Mouse (Mus musculus): Measurements from ENCODE around the gene Fer. TPM values are rescaled to one million over a fixed set of nuclear protein-coding genes. Genes with fewer than 3 reads are reported as not detected.

The Fer gene
- polyA plus RNA-seq, 1 experiment from 2014 or later: 33.2 TPM

DNA sequence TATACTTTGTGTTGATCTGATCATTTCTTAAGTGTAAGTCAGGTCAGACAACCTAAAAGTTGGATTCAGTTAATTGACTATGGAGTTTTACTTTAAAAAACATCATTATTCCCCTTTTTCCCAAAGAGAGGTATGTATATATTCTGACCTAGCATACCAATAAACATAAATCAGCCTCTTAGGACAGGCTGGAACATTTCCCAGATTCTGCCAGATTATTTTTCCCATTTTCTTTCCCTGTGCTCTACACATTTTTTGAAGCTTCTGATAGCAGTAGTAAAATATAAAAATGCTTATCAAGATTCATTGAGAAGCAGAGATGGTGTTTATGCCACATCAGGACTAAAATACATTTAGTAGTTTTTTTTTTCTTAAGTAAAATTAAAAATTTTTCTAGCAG lies 27.7 kb downstream of the Fer start:
- Histone ChIP-seq H3K4me1 (ENCODE audit: control insufficient read depth, insufficient read depth, low read length) (no peaks in the 10 kb centered on the region), H3K4me2 (no peak overlapping the region), H3K36me3 (ENCODE audit: control insufficient read depth, insufficient read depth, low read length) (no peaks in the 10 kb centered on the region), H3K27me3 (ENCODE audit: control insufficient read depth, insufficient read depth, low read length) (no peaks in the 10 kb centered on the region), H3K27ac (ENCODE audit: low read depth, low read length) (no peak overlapping the region), H3K9ac (ENCODE audit: low read length) (no peak overlapping the region), H3K9me3 (ENCODE audit: control insufficient read depth, low read length) (no peaks in the 10 kb centered on the region), H3K4me3 (ENCODE audit: low read depth, low read length) (no peak overlapping the region)
- ATAC-seq (ENCODE audit: low FRiP score): no peak
- no peak for DNase-seq (ENCODE audit: low spot score, missing footprints)

- Histone ChIP-seq H3K4me3 (ENCODE audit: low read depth, low read length) (no peak overlapping the region), H3K4me2 (no peak overlapping the region), H3K4me1 (ENCODE audit: control insufficient read depth, insufficient read depth, low read length) (no peaks in the 10 kb centered on the region), H3K36me3 (ENCODE audit: control insufficient read depth, insufficient read depth, low read length) (no peaks in the 10 kb centered on the region), H3K9ac (ENCODE audit: low read length) (no peak overlapping the region), H3K9me3 (ENCODE audit: control insufficient read depth, low read length) (no peaks in the 10 kb centered on the region), H3K27me3 (ENCODE audit: control insufficient read depth, insufficient read depth, low read length) (no peaks in the 10 kb centered on the region), H3K27ac (ENCODE audit: low read depth, low read length) (no peak overlapping the region)
- no peak for ATAC-seq (ENCODE audit: low FRiP score)
- 91% methylated on average over 3 of the region's 3 CpGs for WGBS
- DNase-seq (ENCODE audit: low spot score, missing footprints): no peak
Observed at GRCm38 (mm10) chr17:63895829-63896228, 33.0 kb downstream of the Fer start.

DNA sequence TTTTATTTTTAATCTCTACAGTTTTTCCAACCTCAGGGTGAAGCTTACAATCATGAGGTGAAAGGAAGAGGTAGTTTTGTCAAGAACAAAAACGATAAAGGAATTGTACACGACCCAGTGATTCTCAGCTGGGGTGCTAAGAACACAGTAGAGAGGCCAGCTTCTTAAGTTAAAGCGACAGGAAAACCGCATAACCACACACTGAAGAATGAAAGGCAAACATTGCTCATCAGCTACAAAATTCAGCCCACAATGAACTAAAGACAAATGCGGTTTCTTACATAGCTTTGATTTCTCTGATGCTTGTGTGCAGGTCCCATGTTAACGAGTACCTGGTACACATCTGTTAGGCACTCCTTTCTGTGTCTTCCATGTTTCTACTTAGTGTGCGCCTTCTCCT lies 34.2 kb downstream of the Fer start:
- DNase-seq (ENCODE audit: low spot score, missing footprints) (no peak), ATAC-seq (ENCODE audit: low FRiP score) (no peak)
- H3K9ac ChIP-seq (ENCODE audit: low read length): no peak overlapping the region
- 81% methylated on average over 7 of the region's 7 CpGs for WGBS
- no peaks in the 10 kb centered on the region for H3K36me3 ChIP-seq (ENCODE audit: control insufficient read depth, insufficient read depth, low read length)
- no peak overlapping the region for H3K4me3 ChIP-seq (ENCODE audit: low read depth, low read length)
- H3K27ac ChIP-seq (ENCODE audit: low read depth, low read length): no peak overlapping the region
- H3K27me3 ChIP-seq (ENCODE audit: control insufficient read depth, insufficient read depth, low read length): no peaks in the 10 kb centered on the region
- no peaks in the 10 kb centered on the region for H3K9me3 ChIP-seq (ENCODE audit: control insufficient read depth, low read length)
- no peaks in the 10 kb centered on the region for H3K4me1 ChIP-seq (ENCODE audit: control insufficient read depth, insufficient read depth, low read length)
- H3K4me2 ChIP-seq: no peak overlapping the region

- DNase-seq (ENCODE audit: low spot score, missing footprints) (no peak), ATAC-seq (ENCODE audit: low FRiP score) (no peak)
- no peaks in the 10 kb centered on the region for H3K36me3 ChIP-seq (ENCODE audit: control insufficient read depth, insufficient read depth, low read length)
- WGBS: 93% methylated on average over 4 of the region's 4 CpGs
- H3K4me2 ChIP-seq: no peak overlapping the region
- H3K4me3 ChIP-seq (ENCODE audit: low read depth, low read length): no peak overlapping the region
- H3K4me1 ChIP-seq (ENCODE audit: control insufficient read depth, insufficient read depth, low read length): no peaks in the 10 kb centered on the region
- H3K9ac ChIP-seq (ENCODE audit: low read length): no peak overlapping the region
- no peaks in the 10 kb centered on the region for H3K9me3 ChIP-seq (ENCODE audit: control insufficient read depth, low read length)
- no peak overlapping the region for H3K27ac ChIP-seq (ENCODE audit: low read depth, low read length)
- no peaks in the 10 kb centered on the region for H3K27me3 ChIP-seq (ENCODE audit: control insufficient read depth, insufficient read depth, low read length)
Observed at GRCm38 (mm10) chr17:63909297-63909696, 46.4 kb downstream of the Fer start.

DNA sequence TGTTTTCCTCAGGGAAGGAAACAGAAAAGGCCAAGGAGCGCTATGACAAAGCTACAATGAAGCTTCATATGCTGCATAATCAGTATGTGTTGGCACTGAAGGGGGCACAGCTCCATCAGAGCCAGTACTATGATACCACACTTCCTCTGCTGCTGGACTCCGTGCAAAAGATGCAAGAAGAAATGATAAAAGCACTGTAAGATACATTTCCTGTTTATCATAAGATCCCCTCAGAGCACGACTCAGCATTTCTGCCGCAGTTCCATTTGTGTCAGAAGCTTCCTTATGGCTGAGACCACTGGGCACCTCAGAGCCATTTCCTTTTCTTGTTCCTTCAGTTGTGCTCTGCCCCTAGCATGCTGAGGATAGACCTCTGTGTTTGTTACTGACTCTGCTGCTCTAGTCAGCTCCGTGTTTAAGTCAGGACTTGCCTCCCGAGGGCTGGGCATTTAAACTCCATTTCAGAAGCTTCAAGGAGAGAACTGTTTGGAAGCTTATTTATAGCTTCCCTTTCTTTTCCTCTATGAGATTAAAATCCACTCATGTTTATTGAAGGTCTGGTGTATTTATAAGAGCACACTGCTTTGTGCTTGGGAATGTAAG lies 58.8 kb downstream of the Fer start:
- 79% methylated on average over 6 of the region's 6 CpGs for WGBS
- Histone ChIP-seq H3K4me2 (no peak overlapping the region), H3K4me3 (ENCODE audit: low read depth, low read length) (no peak overlapping the region), H3K27ac (ENCODE audit: low read depth, low read length) (no peak overlapping the region), H3K36me3 (ENCODE audit: control insufficient read depth, insufficient read depth, low read length) (no peaks in the 10 kb centered on the region), H3K4me1 (ENCODE audit: control insufficient read depth, insufficient read depth, low read length) (no peaks in the 10 kb centered on the region), H3K27me3 (ENCODE audit: control insufficient read depth, insufficient read depth, low read length) (no peaks in the 10 kb centered on the region), H3K9me3 (ENCODE audit: control insufficient read depth, low read length) (no peaks in the 10 kb centered on the region), H3K9ac (ENCODE audit: low read length) (no peak overlapping the region)
- ATAC-seq (ENCODE audit: low FRiP score) (no peak), DNase-seq (ENCODE audit: low spot score, missing footprints) (no peak)

- H3K27me3 ChIP-seq (ENCODE audit: control insufficient read depth, insufficient read depth, low read length): no peaks in the 10 kb centered on the region
- H3K4me2 ChIP-seq: no peak overlapping the region
- no peaks in the 10 kb centered on the region for H3K4me1 ChIP-seq (ENCODE audit: control insufficient read depth, insufficient read depth, low read length)
- H3K27ac ChIP-seq (ENCODE audit: low read depth, low read length): no peak overlapping the region
- H3K9ac ChIP-seq (ENCODE audit: low read length): no peak overlapping the region
- no peak overlapping the region for H3K4me3 ChIP-seq (ENCODE audit: low read depth, low read length)
- ATAC-seq (ENCODE audit: low FRiP score): no peak
- DNase-seq (ENCODE audit: low spot score, missing footprints): no peak
- no peaks in the 10 kb centered on the region for H3K9me3 ChIP-seq (ENCODE audit: control insufficient read depth, low read length)
- WGBS: 85% methylated on average over 3 of the region's 3 CpGs
- H3K36me3 ChIP-seq (ENCODE audit: control insufficient read depth, insufficient read depth, low read length): no peaks in the 10 kb centered on the region
Observed at GRCm38 (mm10) chr17:63925581-63925980, 62.7 kb downstream of the Fer start.

- ATAC-seq (ENCODE audit: low FRiP score) (no peak), DNase-seq (ENCODE audit: low spot score, missing footprints) (no peak)
- no peaks in the 10 kb centered on the region for H3K36me3 ChIP-seq (ENCODE audit: control insufficient read depth, insufficient read depth, low read length)
- no peak overlapping the region for H3K27ac ChIP-seq (ENCODE audit: low read depth, low read length)
- H3K4me2 ChIP-seq: no peak overlapping the region
- no peak overlapping the region for H3K4me3 ChIP-seq (ENCODE audit: low read depth, low read length)
- no peaks in the 10 kb centered on the region for H3K4me1 ChIP-seq (ENCODE audit: control insufficient read depth, insufficient read depth, low read length)
- H3K9me3 ChIP-seq (ENCODE audit: control insufficient read depth, low read length): no peaks in the 10 kb centered on the region
- no peaks in the 10 kb centered on the region for H3K27me3 ChIP-seq (ENCODE audit: control insufficient read depth, insufficient read depth, low read length)
- WGBS: 85% methylated on average over 4 of the region's 4 CpGs
- H3K9ac ChIP-seq (ENCODE audit: low read length): no peak overlapping the region
Observed at GRCm38 (mm10) chr17:63930634-63931033, 67.8 kb downstream of the Fer start.

DNA sequence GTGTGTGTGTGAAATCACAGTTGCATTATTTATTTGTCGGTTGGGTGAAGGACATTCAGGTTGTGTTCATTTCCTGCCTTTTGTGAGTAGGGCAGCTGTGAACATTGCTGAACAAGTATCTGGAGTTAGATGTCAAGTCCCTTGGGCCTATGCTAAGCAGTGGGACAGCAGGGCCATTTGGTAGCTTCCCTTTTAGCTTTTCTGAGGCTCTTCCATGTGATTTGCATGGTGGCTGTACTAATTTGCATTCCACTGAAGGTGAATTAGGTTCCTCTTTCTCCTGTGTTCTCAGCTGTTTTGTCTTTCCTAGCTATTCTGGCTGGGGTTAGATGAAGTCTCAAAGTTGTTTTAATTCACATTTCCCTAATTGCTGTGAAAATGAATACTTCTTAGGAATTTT lies 68.7 kb downstream of the Fer start:
- no peak for ATAC-seq (ENCODE audit: low FRiP score)
- Histone ChIP-seq H3K9ac (ENCODE audit: low read length) (no peak overlapping the region), H3K27me3 (ENCODE audit: control insufficient read depth, insufficient read depth, low read length) (no peaks in the 10 kb centered on the region), H3K4me2 (no peak overlapping the region), H3K9me3 (ENCODE audit: control insufficient read depth, low read length) (no peaks in the 10 kb centered on the region), H3K27ac (ENCODE audit: low read depth, low read length) (no peak overlapping the region), H3K36me3 (ENCODE audit: control insufficient read depth, insufficient read depth, low read length) (no peaks in the 10 kb centered on the region), H3K4me1 (ENCODE audit: control insufficient read depth, insufficient read depth, low read length) (no peaks in the 10 kb centered on the region), H3K4me3 (ENCODE audit: low read depth, low read length) (no peak overlapping the region)
- DNase-seq (ENCODE audit: low spot score, missing footprints): no peak
- WGBS: 79% methylated on average over 1 of the region's 1 CpGs

DNA sequence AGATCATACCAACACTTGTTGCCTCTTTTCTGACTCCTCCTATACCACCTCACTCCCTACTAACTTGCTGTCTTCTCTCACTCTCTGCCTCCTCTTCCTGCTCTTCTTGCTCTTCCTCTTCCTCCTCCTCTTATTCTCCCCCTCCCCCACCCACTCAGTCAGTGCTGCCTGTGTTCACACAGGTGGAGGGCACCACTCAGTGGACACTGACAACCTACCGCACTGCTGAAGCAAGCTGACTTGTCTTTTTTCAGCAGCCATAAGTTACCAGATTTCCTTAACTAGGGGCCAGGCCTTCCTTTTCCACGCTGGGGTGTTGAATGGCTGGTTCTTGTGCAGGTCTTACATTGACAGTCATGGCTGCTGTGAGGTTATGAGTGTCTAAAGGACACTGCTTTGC lies 72.5 kb downstream of the Fer start:
- whole genome bisulfite sequencing: 92% methylated on average over 2 of the region's 2 CpGs
- Histone ChIP-seq H3K9me3 (ENCODE audit: control insufficient read depth, low read length) (no peaks in the 10 kb centered on the region), H3K9ac (ENCODE audit: low read length) (no peak overlapping the region), H3K27ac (ENCODE audit: low read depth, low read length) (no peak overlapping the region), H3K4me2 (no peak overlapping the region), H3K4me1 (ENCODE audit: control insufficient read depth, insufficient read depth, low read length) (no peaks in the 10 kb centered on the region), H3K4me3 (ENCODE audit: low read depth, low read length) (no peak overlapping the region), H3K36me3 (ENCODE audit: control insufficient read depth, insufficient read depth, low read length) (no peaks in the 10 kb centered on the region), H3K27me3 (ENCODE audit: control insufficient read depth, insufficient read depth, low read length) (no peaks in the 10 kb centered on the region)
- ATAC-seq (ENCODE audit: low FRiP score) (no peak), DNase-seq (ENCODE audit: low spot score, missing footprints) (no peak)

DNA sequence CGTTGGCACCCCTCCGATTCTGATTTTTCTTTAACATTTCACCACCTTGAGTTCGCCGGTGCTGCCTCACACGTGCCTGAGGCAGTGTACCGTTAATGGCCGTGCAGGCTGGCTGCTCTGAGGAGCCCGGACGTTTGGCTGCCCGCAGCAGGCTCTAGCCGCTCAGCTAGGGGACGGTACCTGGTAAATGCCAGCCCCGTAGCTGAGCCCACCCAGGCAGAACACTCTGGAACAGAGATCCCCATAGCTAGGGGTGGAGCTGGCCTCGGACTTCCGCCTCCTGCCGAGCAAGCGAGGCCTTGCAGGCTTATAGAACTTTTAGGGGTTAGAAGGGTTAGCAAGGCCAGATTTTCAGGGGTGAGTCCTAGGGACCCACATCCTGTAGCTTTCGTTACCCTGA lies 75.0 kb downstream of the Fer start:
- ATAC-seq (ENCODE audit: low FRiP score) (0 out of 2 replicates have a peak, but pooled peaks have one; percentile 24), DNase-seq (ENCODE audit: low spot score, missing footprints) (no peak)
- no peak overlapping the region for H3K4me3 ChIP-seq (ENCODE audit: low read depth, low read length)
- H3K27ac ChIP-seq (ENCODE audit: low read depth, low read length): no peak overlapping the region
- H3K4me1 ChIP-seq (ENCODE audit: control insufficient read depth, insufficient read depth, low read length): no peaks in the 10 kb centered on the region
- H3K27me3 ChIP-seq (ENCODE audit: control insufficient read depth, insufficient read depth, low read length): no peaks in the 10 kb centered on the region
- WGBS: 63% methylated on average over 18 of the region's 18 CpGs
- no peak overlapping the region for H3K4me2 ChIP-seq
- no peak overlapping the region for H3K9ac ChIP-seq (ENCODE audit: low read length)
- no peaks in the 10 kb centered on the region for H3K9me3 ChIP-seq (ENCODE audit: control insufficient read depth, low read length)
- no peaks in the 10 kb centered on the region for H3K36me3 ChIP-seq (ENCODE audit: control insufficient read depth, insufficient read depth, low read length)
